Mouse (Mus musculus): ENCODE measurements around the gene Aoc2. TPM values are rescaled to one million over a fixed set of nuclear protein-coding genes. Genes with fewer than 3 reads are reported as not detected.
A peak's percentile ranks its signal among the peaks of the same experiment; 100 is the strongest.

The Aoc2 gene
- total and polyA plus RNA-seq, 3 experiments: 12.1 to 21.1 TPM; not detected in 1

GRCm38 (mm10) chr11:101312150-101312549 lies 12.7 kb upstream of the Aoc2 start (continued):
- no peak for TF ChIP-seq NRF1 (IDR thresholded peaks at IDR 0.05; ENCODE audit: insufficient read depth, low read depth, low read length, poor library complexity, severe bottlenecking)
- peak; percentile 64 for TF ChIP-seq RCOR1 (IDR thresholded peaks at IDR 0.05; ENCODE audit: low read depth, low read length)
- TF ChIP-seq NELFE (IDR thresholded peaks at IDR 0.05; ENCODE audit: low read depth, low read length): no peak
- no peak for TF ChIP-seq GABPA (IDR thresholded peaks at IDR 0.05; ENCODE audit: low read depth, low read length)
- no peak for TF ChIP-seq MAZ (IDR thresholded peaks at IDR 0.05; ENCODE audit: low read depth, low read length)
- TF ChIP-seq USF2 (IDR thresholded peaks at IDR 0.05; ENCODE audit: borderline replicate concordance in 1 of 2, insufficient read depth in 1 of 2, low read depth in 1 of 2, low read length in 2 of 2): no peak
- no peak for TF ChIP-seq KAT2A (conservative IDR thresholded peaks at IDR 0.05; ENCODE audit: low read depth, low read length)
- TF ChIP-seq POLR2AphosphoS2 (IDR thresholded peaks at IDR 0.05; ENCODE audit: low read length): no peak
- 0 out of 2 replicates have a peak, but pooled peaks have one; percentile 27 for TF ChIP-seq GATA1 (IDR thresholded peaks at IDR 0.05; ENCODE audit: low read depth, low read length)
- TF ChIP-seq ELF1 (IDR thresholded peaks at IDR 0.05; ENCODE audit: low read depth, low read length): 0 out of 2 replicates have a peak, but pooled peaks have one; percentile 11

- Histone ChIP-seq H3K27me3 (ENCODE audit: control insufficient read depth in 1 of 2, insufficient read depth in 2 of 2, low read length in 2 of 2) (no peaks in the 10 kb centered on the region), H3K4me1 (ENCODE audit: control insufficient read depth in 1 of 2, insufficient read depth in 2 of 2, low read length in 2 of 2) (peaks cover 22 to 32% of the 10 kb centered on the region in 2 experiments), H3K79me2 (ENCODE audit: control insufficient read depth, insufficient read depth, low read length, poor library complexity) (peaks cover 33% of the 10 kb centered on the region), H3K27ac (ENCODE audit: control insufficient read depth, low read depth, low read length) (peak overlapping the region; percentile 100), H3K9ac (ENCODE audit: control insufficient read depth, low read depth, low read length, poor library complexity, severe bottlenecking) (peak overlapping the region; percentile 97), H3K4me3 (ENCODE audit: control insufficient read depth in 1 of 2, insufficient read depth in 1 of 2, low read depth in 2 of 2, low read length in 2 of 2) (no peak overlapping the region; a peak in 1 of 4 replicates), H3K9me3 (replicated peaks; ENCODE audit: insufficient read depth, low read length) (no peaks in the 10 kb centered on the region), H3K36me3 (ENCODE audit: control insufficient read depth in 1 of 2, insufficient read depth in 2 of 2, low read length in 2 of 2) (peaks cover 22 to 48% of the 10 kb centered on the region in 2 experiments)
- DNase-seq (ENCODE audit: low read depth, low spot score): peak; percentile 59
- peak; percentile 86; the same call in 1 of the 2 replicates for TF ChIP-seq MYC (IDR thresholded peaks at IDR 0.05; ENCODE audit: low read depth, low read length)
- TF ChIP-seq GATA1 (IDR thresholded peaks at IDR 0.05; ENCODE audit: low read depth, low read length): no peak
- no peak for TF ChIP-seq POLR2A (IDR thresholded peaks at IDR 0.05; ENCODE audit: control insufficient read depth in 1 of 2, insufficient read depth in 1 of 2, low read depth in 1 of 2, low read length in 2 of 2, poor library complexity in 1 of 2)
- TF ChIP-seq SMC3 (IDR thresholded peaks at IDR 0.05; ENCODE audit: low read depth, low read length): peak; percentile 19; the same call in 1 of the 2 replicates
- TF ChIP-seq CTCF (IDR thresholded peaks at IDR 0.05 in 2 of 3, conservative IDR thresholded peaks at IDR 0.05 in 1 of 3; ENCODE audit: control insufficient read depth in 1 of 3, insufficient read depth in 1 of 3, low read depth in 2 of 3, low read length in 3 of 3, poor library complexity in 1 of 3, severe bottlenecking in 1 of 3): peak; percentile 21 to 53 (median 22); a peak in 4 of 6 replicates
These were observed 10.3 kb upstream of the Aoc2 start for GRCm38 (mm10) chr11:101314567-101314966.

- Histone ChIP-seq H3K36me3 (ENCODE audit: control insufficient read depth in 1 of 2, insufficient read depth in 2 of 2, low read length in 2 of 2) (peaks cover 25 to 48% of the 10 kb centered on the region in 2 experiments), H3K27ac (ENCODE audit: control insufficient read depth, low read depth, low read length) (peak overlapping the region; percentile 100), H3K4me1 (ENCODE audit: control insufficient read depth in 1 of 2, insufficient read depth in 2 of 2, low read length in 2 of 2) (peaks cover 22 to 32% of the 10 kb centered on the region in 2 experiments), H3K27me3 (ENCODE audit: control insufficient read depth in 1 of 2, insufficient read depth in 2 of 2, low read length in 2 of 2) (no peaks in the 10 kb centered on the region), H3K79me2 (ENCODE audit: control insufficient read depth, insufficient read depth, low read length, poor library complexity) (peaks cover 33% of the 10 kb centered on the region), H3K4me3 (ENCODE audit: control insufficient read depth in 1 of 2, insufficient read depth in 1 of 2, low read depth in 2 of 2, low read length in 2 of 2) (peak overlapping the region; percentile 94 to 96), H3K9ac (ENCODE audit: control insufficient read depth, low read depth, low read length, poor library complexity, severe bottlenecking) (peak overlapping the region; percentile 97), H3K9me3 (replicated peaks; ENCODE audit: insufficient read depth, low read length) (no peaks in the 10 kb centered on the region)
- DNase-seq (ENCODE audit: low read depth, low spot score): no peak
- TF ChIP-seq MYC (IDR thresholded peaks at IDR 0.05; ENCODE audit: low read depth, low read length) (no peak), POLR2AphosphoS5 (IDR thresholded peaks at IDR 0.05; ENCODE audit: borderline replicate concordance, low read depth, low read length) (no peak), ZC3H11A (IDR thresholded peaks at IDR 0.05; ENCODE audit: low read depth, low read length) (no peak), ZNF384 (IDR thresholded peaks at IDR 0.05; ENCODE audit: low read depth, low read length) (peak; percentile 77), POLR2A (IDR thresholded peaks at IDR 0.05; ENCODE audit: control insufficient read depth in 1 of 2, insufficient read depth in 1 of 2, low read depth in 1 of 2, low read length in 2 of 2, poor library complexity in 1 of 2) (no peak), E2F4 (IDR thresholded peaks at IDR 0.05; ENCODE audit: borderline replicate concordance, low read depth, low read length) (no peak), MAZ (IDR thresholded peaks at IDR 0.05; ENCODE audit: low read depth, low read length) (no peak), ETS1 (IDR thresholded peaks at IDR 0.05; ENCODE audit: low read depth, low read length) (no peak), RAD21 (IDR thresholded peaks at IDR 0.05; ENCODE audit: low read depth, low read length) (no peak), CHD1 (IDR thresholded peaks at IDR 0.05; ENCODE audit: low read depth, low read length) (0 out of 2 replicates have a peak, but pooled peaks have one; percentile 42)
These were observed 9.7 kb upstream of the Aoc2 start for GRCm38 (mm10) chr11:101315082-101315650.
